Mouse (Mus musculus): ENCODE data around the gene Themis2. TPM values are rescaled to one million over a fixed set of nuclear protein-coding genes. Genes with fewer than 3 reads are reported as not detected.

Themis2 gene
- 0.87 and 1.0 TPM in 2 replicates for polyA plus RNA-seq (2014; fragmentation: Nextera tagmentation; extraction: Ambion mirVana)

DNA sequence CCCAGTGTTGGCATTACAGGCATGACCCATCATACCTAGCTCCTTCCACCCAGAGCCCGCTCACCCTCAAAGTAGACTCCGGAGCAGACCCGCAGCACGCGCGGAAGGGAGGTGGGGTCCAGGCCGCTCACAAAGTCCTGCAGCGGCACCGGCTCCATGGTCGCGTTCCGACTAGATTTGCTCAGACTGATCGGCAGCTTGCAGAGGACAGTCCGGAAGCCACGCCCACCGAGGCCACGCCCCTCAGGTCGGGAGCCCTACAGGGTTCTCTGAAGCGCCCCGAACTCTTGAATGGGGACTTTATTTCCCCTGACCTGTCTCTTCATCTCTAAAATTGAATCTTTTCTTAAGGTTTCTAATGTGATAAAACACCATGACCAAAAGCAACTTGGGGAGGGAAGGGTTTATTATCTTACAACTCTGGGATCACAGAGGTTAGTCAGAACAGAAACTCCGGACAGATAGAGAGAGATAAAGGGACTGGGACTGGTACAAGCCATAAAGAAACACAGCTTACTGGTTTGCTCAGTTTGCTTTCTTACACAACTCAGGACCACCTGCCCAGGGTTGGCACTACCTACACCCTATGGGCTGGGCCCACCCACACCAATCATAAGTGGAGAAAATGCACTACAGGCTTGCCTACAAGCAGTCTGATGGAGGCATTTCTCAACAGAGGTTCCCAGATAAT is at the start of gene Themis2:
Themis2 (minus strand) TSS at position 192 of the 691 bp plus-strand sequence.
- H3K9ac ChIP-seq (ENCODE audit: low read length), result peak within 1 kb of the TSS; percentile 14

DNA sequence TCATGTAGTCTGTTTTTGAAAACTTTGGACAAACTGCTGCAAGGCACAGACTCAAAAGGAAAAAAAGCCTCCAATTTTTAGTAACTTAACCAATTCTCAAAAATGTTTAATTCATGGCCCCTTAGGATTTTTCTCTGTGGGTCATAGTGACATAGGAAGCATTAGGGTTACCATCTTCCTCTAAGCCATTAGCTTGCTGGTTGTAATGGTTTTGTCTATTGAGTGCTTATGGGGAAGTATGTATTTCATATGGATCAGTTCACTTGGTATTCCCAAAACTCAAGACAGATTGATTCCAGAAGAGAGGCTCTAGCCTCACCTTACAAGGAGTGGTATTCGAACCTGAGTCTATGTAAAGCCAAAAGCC is 47.5 kb upstream of the Themis2 start:
- H3K4me1 ChIP-seq (replicated peaks; ENCODE audit: control insufficient read depth, insufficient read depth, low read length), result no peaks in the 10 kb centered on the region; the same call in 1 of the 2 replicates
- ATAC-seq (replicated peaks; ENCODE audit: low FRiP score) (no peak), DNase-seq (ENCODE audit: low spot score) (no peak)
- H3K4me2 ChIP-seq (ENCODE audit: low read depth, low read length, severe bottlenecking), result peak overlapping the region; percentile 73; the same call in 1 of the 2 replicates
- H3K36me3 ChIP-seq (ENCODE audit: control insufficient read depth, insufficient read depth, low read length), result peaks cover 10% of the 10 kb centered on the region
- peak overlapping the region; percentile 83 for H3K4me3 ChIP-seq (ENCODE audit: low read depth, low read length)
- peak overlapping the region; percentile 94 for H3K9ac ChIP-seq (ENCODE audit: low read length)
- no peaks in the 10 kb centered on the region for H3K9me3 ChIP-seq (ENCODE audit: control insufficient read depth, low read length)
- H3K27ac ChIP-seq (ENCODE audit: low read depth, low read length), result peak overlapping the region; percentile 61; the same call in 1 of the 2 replicates
- H3K27me3 ChIP-seq (ENCODE audit: control insufficient read depth, insufficient read depth, low read length), result no peaks in the 10 kb centered on the region
- WGBS, result 76% methylated on average over 1 of the region's 1 CpGs

More for the DNA sequence above, at the start of gene Themis2:
- Histone ChIP-seq H3K27me3 (ENCODE audit: control insufficient read depth, insufficient read depth, low read length) (peaks cover 3% of the 10 kb centered on the region; the same call in 1 of the 2 replicates), H3K9me3 (ENCODE audit: control insufficient read depth, low read length) (no peaks in the 10 kb centered on the region), H3K4me2 (ENCODE audit: low read depth, low read length, severe bottlenecking) (peak within 1 kb of the TSS; percentile 50), H3K27ac (ENCODE audit: low read depth, low read length) (no peak within 1 kb of the TSS), H3K36me3 (ENCODE audit: control insufficient read depth, insufficient read depth, low read length) (no peaks in the 10 kb centered on the region), H3K4me3 (ENCODE audit: low read depth, low read length) (peak within 1 kb of the TSS; percentile 19; the same call in 1 of the 2 replicates), H3K4me1 (replicated peaks; ENCODE audit: control insufficient read depth, insufficient read depth, low read length) (peaks cover 5% of the 10 kb centered on the region; the same call in 1 of the 2 replicates)
- 4% methylated on average over 21 of the region's 21 CpGs for WGBS
- ATAC-seq (replicated peaks; ENCODE audit: low FRiP score), result no peak; the same call in 1 of the 2 replicates
- peak; percentile 82 for DNase-seq (ENCODE audit: low spot score)

DNA sequence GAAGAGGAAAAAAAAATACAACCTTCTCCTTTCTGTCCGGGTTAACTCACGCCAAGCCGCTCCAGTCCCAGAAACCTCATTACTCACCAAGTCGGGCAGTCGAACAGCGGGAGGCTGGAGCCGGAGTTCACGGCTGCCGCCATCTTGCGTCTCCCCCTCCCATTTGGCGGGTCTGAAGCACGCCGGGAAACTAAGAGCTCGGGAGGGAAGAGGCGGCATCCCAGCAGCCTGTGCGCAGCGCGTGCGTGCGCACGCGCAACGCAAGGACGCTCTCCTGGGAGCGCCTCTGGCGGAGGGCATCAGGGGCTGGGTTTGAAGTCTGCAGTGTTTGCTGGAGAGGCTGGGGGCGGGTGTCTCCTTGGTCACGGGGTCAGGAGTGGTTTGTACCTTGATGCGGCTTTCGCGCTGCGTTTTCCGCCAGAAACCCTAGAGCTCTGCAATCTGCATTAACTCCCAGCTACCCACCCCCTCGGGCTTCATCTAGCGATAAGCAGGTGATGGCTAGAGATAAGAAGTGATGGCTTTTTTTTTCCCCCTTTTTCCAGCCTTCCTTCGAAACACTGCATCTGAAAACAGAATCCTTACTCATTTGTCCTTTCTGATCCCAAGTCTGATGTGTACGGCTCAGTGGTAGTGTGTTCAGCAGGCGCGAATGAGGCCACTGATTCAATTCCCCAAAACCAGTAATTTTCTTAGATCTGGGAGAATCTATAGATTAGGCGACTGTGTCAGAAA is 47.0 kb upstream of the Themis2 start, which contains the start of gene Ppp1r8:
Ppp1r8 (minus strand) TSS at position 200 of the 735 bp plus-strand sequence.
- DNase-seq (ENCODE audit: low spot score), result peak; percentile 94
- peak within 1 kb of the TSS; percentile 73 for H3K4me2 ChIP-seq (ENCODE audit: low read depth, low read length, severe bottlenecking)
- ATAC-seq (replicated peaks; ENCODE audit: low FRiP score), result peak; percentile 97
- no peaks in the 10 kb centered on the region; the same call in 1 of the 2 replicates for H3K4me1 ChIP-seq (replicated peaks; ENCODE audit: control insufficient read depth, insufficient read depth, low read length)
- H3K4me3 ChIP-seq (ENCODE audit: low read depth, low read length), result peak within 1 kb of the TSS; percentile 83
- H3K27me3 ChIP-seq (ENCODE audit: control insufficient read depth, insufficient read depth, low read length), result no peaks in the 10 kb centered on the region
- peak within 1 kb of the TSS; percentile 94 for H3K9ac ChIP-seq (ENCODE audit: low read length)
- H3K36me3 ChIP-seq (ENCODE audit: control insufficient read depth, insufficient read depth, low read length), result peaks cover 10% of the 10 kb centered on the region
- peak within 1 kb of the TSS; percentile 61 for H3K27ac ChIP-seq (ENCODE audit: low read depth, low read length)
- no peaks in the 10 kb centered on the region for H3K9me3 ChIP-seq (ENCODE audit: control insufficient read depth, low read length)
- WGBS, result 1% methylated on average over 40 of the region's 40 CpGs

DNA sequence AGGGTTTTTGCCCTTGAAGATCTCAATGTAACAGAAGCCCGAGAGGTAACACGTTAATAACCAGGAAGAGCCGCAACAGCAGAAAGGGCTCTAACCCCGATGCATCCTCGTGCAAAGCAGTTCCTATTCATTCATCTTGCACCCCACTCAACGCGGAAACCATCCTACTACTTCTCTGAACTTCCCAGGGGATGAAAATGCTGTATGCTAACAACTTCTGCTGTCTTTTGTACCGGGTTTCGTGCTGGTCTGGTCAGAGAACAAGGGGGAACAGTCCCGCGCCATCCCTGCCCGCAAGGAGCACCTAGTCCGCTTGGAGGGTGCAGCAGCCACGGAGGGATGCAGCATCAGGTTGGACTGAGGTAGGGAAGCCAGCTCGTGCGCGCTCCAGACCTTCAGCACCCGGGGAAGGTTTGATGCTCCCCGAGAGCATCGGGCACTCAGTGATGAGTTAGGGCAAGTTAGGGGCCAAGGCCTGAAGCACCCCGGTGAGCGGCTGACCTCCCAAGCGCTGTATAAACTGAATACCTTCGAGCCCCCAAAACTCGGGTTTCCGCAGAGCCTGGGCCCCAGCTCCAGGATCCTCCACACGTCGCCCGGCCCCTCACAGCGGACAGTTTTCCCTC is 46.2 kb upstream of the Themis2 start:
- H3K4me2 ChIP-seq (ENCODE audit: low read depth, low read length, severe bottlenecking), result peak overlapping the region; percentile 66
- H3K9ac ChIP-seq (ENCODE audit: low read length), result peak overlapping the region; percentile 94
- under 1% methylated on average over 30 of the region's 30 CpGs for WGBS
- peak overlapping the region; percentile 83 for H3K4me3 ChIP-seq (ENCODE audit: low read depth, low read length)
- no peaks in the 10 kb centered on the region for H3K27me3 ChIP-seq (ENCODE audit: control insufficient read depth, insufficient read depth, low read length)
- peak; percentile 62 for DNase-seq (ENCODE audit: low spot score)
- peak overlapping the region; percentile 61 for H3K27ac ChIP-seq (ENCODE audit: low read depth, low read length)
- no peaks in the 10 kb centered on the region; the same call in 1 of the 2 replicates for H3K4me1 ChIP-seq (replicated peaks; ENCODE audit: control insufficient read depth, insufficient read depth, low read length)
- no peaks in the 10 kb centered on the region for H3K9me3 ChIP-seq (ENCODE audit: control insufficient read depth, low read length)
- peak; percentile 43 for ATAC-seq (replicated peaks; ENCODE audit: low FRiP score)
- H3K36me3 ChIP-seq (ENCODE audit: control insufficient read depth, insufficient read depth, low read length), result peaks cover 10% of the 10 kb centered on the region

DNA sequence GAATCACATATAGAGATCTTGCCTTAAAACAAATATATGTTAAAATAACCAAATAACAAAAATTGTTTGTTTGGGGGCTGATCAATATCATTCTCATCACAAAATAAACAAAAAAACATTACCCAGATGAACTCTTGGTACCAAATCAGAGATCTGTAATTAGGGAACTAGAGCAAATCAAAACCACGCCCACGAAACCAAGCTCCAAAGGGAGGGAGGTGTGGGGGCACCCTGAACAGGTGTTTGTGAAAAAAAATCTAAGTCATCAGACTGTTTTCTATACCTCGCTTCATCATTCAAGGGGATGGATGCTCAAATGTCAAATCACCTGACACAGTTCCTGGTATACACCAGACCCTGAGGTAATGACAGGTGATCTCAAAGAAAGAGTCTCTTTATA is 45.3 kb upstream of the Themis2 start:
- ATAC-seq (replicated peaks; ENCODE audit: low FRiP score), result no peak
- WGBS, result 85% methylated on average over 3 of the region's 3 CpGs
- H3K4me3 ChIP-seq (ENCODE audit: low read depth, low read length), result peak overlapping the region; percentile 83
- no peaks in the 10 kb centered on the region for H3K9me3 ChIP-seq (ENCODE audit: control insufficient read depth, low read length)
- no peak for DNase-seq (ENCODE audit: low spot score)
- peak overlapping the region; percentile 66 for H3K4me2 ChIP-seq (ENCODE audit: low read depth, low read length, severe bottlenecking)
- H3K27me3 ChIP-seq (ENCODE audit: control insufficient read depth, insufficient read depth, low read length), result no peaks in the 10 kb centered on the region
- no peak overlapping the region for H3K27ac ChIP-seq (ENCODE audit: low read depth, low read length)
- peak overlapping the region; percentile 94 for H3K9ac ChIP-seq (ENCODE audit: low read length)
- H3K36me3 ChIP-seq (ENCODE audit: control insufficient read depth, insufficient read depth, low read length), result peaks cover 10% of the 10 kb centered on the region
- no peaks in the 10 kb centered on the region; the same call in 1 of the 2 replicates for H3K4me1 ChIP-seq (replicated peaks; ENCODE audit: control insufficient read depth, insufficient read depth, low read length)

DNA sequence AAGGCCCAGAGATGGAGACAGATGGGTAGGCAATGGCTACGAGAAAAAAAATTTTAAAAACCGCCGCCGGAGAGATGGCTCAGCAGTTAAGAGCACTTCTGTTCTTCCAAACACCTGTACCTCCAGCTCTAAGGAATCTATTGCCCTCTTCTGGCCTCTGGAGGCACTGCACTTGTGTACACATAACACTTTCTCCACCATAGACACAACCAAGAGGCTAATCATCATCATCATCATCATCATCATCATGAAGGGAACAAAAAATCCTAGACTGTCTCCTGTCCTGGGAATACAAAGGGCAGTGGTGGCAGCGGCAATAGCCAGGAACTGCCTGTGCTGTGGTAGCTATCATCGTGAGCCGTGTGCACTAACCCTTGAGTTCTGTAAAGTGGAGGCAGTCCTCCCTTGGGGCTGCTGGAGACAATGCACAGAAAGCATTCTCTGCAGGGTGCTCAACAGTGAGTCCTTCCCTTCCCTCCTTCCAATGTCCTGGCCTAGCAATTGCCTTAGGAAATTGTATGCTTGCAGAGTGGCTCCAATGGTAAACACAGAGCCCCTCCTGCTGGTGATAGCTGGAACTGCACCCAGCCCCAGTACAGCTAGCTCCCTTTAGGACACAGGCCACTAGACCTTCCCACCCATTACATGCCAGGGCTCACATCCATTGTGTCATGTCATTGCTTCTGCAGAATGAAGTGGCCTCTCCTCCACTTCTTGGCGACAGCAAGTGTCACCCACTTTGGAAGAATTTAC is 27.6 kb upstream of the Themis2 start:
- H3K4me3 ChIP-seq (ENCODE audit: low read depth, low read length), result no peak overlapping the region
- DNase-seq (ENCODE audit: low spot score), result peak; percentile 86
- H3K4me1 ChIP-seq (replicated peaks; ENCODE audit: control insufficient read depth, insufficient read depth, low read length), result no peaks in the 10 kb centered on the region
- no peaks in the 10 kb centered on the region for H3K27me3 ChIP-seq (ENCODE audit: control insufficient read depth, insufficient read depth, low read length)
- no peak for ATAC-seq (replicated peaks; ENCODE audit: low FRiP score)
- no peak overlapping the region for H3K9ac ChIP-seq (ENCODE audit: low read length)
- no peak overlapping the region for H3K4me2 ChIP-seq (ENCODE audit: low read depth, low read length, severe bottlenecking)
- peaks cover 17% of the 10 kb centered on the region; the same call in 1 of the 2 replicates for H3K36me3 ChIP-seq (ENCODE audit: control insufficient read depth, insufficient read depth, low read length)
- H3K27ac ChIP-seq (ENCODE audit: low read depth, low read length), result no peak overlapping the region
- H3K9me3 ChIP-seq (ENCODE audit: control insufficient read depth, low read length), result peaks cover 3% of the 10 kb centered on the region; the same call in 1 of the 2 replicates
- 80% methylated on average over 8 of the region's 8 CpGs for WGBS

DNA sequence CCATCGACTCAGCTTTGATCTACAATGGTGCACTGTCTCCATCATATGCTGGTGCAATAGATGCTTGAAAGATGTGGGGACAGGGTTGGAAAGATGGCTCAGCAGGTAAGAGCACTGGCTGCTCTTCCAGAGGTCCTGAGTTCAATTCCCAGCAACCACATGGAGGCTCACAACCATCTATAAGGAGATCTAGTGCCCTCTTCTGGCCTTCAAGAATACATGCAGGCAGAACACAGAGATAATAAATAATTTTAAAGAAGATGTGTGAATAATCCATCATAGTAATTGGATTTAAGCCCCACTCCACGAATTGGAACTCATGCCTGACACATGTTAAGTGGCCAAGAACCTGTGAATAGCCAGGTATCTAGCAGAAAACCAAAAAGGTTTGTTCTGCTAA is 22.3 kb upstream of the Themis2 start:
- H3K4me1 ChIP-seq (replicated peaks; ENCODE audit: control insufficient read depth, insufficient read depth, low read length), result no peaks in the 10 kb centered on the region
- DNase-seq (ENCODE audit: low spot score), result no peak
- ATAC-seq (replicated peaks; ENCODE audit: low FRiP score), result no peak

DNA sequence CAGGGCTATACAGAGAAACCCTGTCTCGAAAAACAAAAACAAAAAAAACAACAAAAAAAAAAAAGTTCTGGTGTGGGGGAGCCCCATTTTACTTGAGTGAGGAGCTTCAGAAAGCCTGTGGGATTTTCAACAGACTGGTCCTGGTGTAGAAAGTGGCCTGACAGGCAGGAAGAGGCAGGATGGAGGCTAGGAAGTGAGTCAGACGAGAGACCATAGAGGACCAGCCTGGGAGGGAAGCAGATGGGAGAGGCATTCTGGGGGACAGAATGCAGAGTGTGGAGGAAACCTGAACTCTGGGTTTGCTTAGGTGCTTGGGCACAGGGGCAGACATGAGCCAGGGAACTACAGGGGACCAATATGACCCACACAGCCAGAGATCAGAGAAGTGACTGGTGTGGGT is 20.7 kb upstream of the Themis2 start:
- 63% methylated on average over 2 of the region's 2 CpGs for WGBS
- H3K4me3 ChIP-seq (ENCODE audit: low read depth, low read length), result no peak overlapping the region
- H3K9ac ChIP-seq (ENCODE audit: low read length), result no peak overlapping the region
- ATAC-seq (replicated peaks; ENCODE audit: low FRiP score) (no peak), DNase-seq (ENCODE audit: low spot score) (no peak)
- no peak overlapping the region for H3K27ac ChIP-seq (ENCODE audit: low read depth, low read length)
- H3K36me3 ChIP-seq (ENCODE audit: control insufficient read depth, insufficient read depth, low read length), result no peaks in the 10 kb centered on the region
- no peaks in the 10 kb centered on the region for H3K4me1 ChIP-seq (replicated peaks; ENCODE audit: control insufficient read depth, insufficient read depth, low read length)
- H3K4me2 ChIP-seq (ENCODE audit: low read depth, low read length, severe bottlenecking), result no peak overlapping the region
- H3K27me3 ChIP-seq (ENCODE audit: control insufficient read depth, insufficient read depth, low read length), result no peaks in the 10 kb centered on the region
- H3K9me3 ChIP-seq (ENCODE audit: control insufficient read depth, low read length), result peaks cover 3% of the 10 kb centered on the region; the same call in 1 of the 2 replicates

More for the DNA sequence above, 22.3 kb upstream of the Themis2 start:
- H3K36me3 ChIP-seq (ENCODE audit: control insufficient read depth, insufficient read depth, low read length), result no peaks in the 10 kb centered on the region
- H3K9me3 ChIP-seq (ENCODE audit: control insufficient read depth, low read length), result peaks cover 3% of the 10 kb centered on the region; the same call in 1 of the 2 replicates
- H3K9ac ChIP-seq (ENCODE audit: low read length), result no peak overlapping the region
- no peaks in the 10 kb centered on the region for H3K27me3 ChIP-seq (ENCODE audit: control insufficient read depth, insufficient read depth, low read length)
- no peak overlapping the region for H3K4me2 ChIP-seq (ENCODE audit: low read depth, low read length, severe bottlenecking)
- 57% methylated on average over 2 of the region's 2 CpGs for WGBS
- no peak overlapping the region for H3K4me3 ChIP-seq (ENCODE audit: low read depth, low read length)
- no peak overlapping the region for H3K27ac ChIP-seq (ENCODE audit: low read depth, low read length)
